8 mouse cellular contexts compared by ENCODE assay signal in genomic region chrX:155262235-155262914, GRCm38 (mm10). TPM values are rescaled to one million over a fixed set of nuclear protein-coding genes. Genes with fewer than 3 reads are reported as not detected.
DNase-seq lines count a peak whose midpoint lies in the region; ATAC-seq and TF ChIP-seq lines count a peak whose summit lies in the region.

TSS of gene Acot9 (plus strand) at chrX:155262443.

- no peak; the same call in 1 of the 2 replicates for TF ChIP-seq EP300 in lung, postnatal 0 days (IDR thresholded peaks at IDR 0.05)

- H3K36me3 ChIP-seq in hindbrain, embryonic 10.5 days: no peaks in the 10 kb centered on the region
- no peaks in the 10 kb centered on the region for H3K36me3 ChIP-seq in lung, postnatal 0 days (ENCODE audit: insufficient read depth, low read length)

- 15% methylated on average over 37 of the region's 37 CpGs for whole genome bisulfite sequencing in hindbrain, embryonic 10.5 days
- WGBS in lung, postnatal 0 days: 15% methylated on average over 28 of the region's 37 CpGs

- H3K9me3 ChIP-seq in hindbrain, embryonic 10.5 days: 0 out of 2 replicates have a peak, but pooled peaks cover 3% of the 10 kb centered on the region
- H3K9me3 ChIP-seq in lung, postnatal 0 days (ENCODE audit: low read length): no peaks in the 10 kb centered on the region

- ATAC-seq in frontal cortex, adult (ENCODE audit: low TSS enrichment): peak; percentile 99
- peak; percentile 99 for ATAC-seq in lung, postnatal 0 days

- peak within 1 kb of the TSS; percentile 58 for H3K4me3 ChIP-seq in hindbrain, embryonic 10.5 days
- peak within 1 kb of the TSS; percentile 58 for H3K4me3 ChIP-seq in lung, postnatal 0 days (ENCODE audit: low read depth, low read length)

- H3K27me3 ChIP-seq in hindbrain, embryonic 10.5 days (ENCODE audit: insufficient read depth, poor library complexity, severe bottlenecking): no peaks in the 10 kb centered on the region
- H3K27me3 ChIP-seq in lung, postnatal 0 days (replicated peaks; ENCODE audit: insufficient read depth, low read length): no peaks in the 10 kb centered on the region

- H3K4me1 ChIP-seq in hindbrain, embryonic 10.5 days (replicated peaks): no peaks in the 10 kb centered on the region
- H3K4me1 ChIP-seq in lung, postnatal 0 days (ENCODE audit: insufficient read depth, low read depth, low read length): no peaks in the 10 kb centered on the region

- peak; percentile 88 for DNase-seq in MN1 (ENCODE audit: low spot score)
- DNase-seq in cerebellum, adult 9-10 months: peak; percentile 89
- peak; percentile 79 for DNase-seq in hindbrain, embryonic 10.5 days (ENCODE audit: low spot score)
- DNase-seq in layer of hippocampus, adult 9-11 months: peak; percentile 94
- peak; percentile 95 for DNase-seq in lung, postnatal 0 days (ENCODE audit: low spot score)
- peak; percentile 69 for DNase-seq in ovary, postnatal 14 days (ENCODE audit: low spot score)
- peak; percentile 94 for DNase-seq in thymus, postnatal 14 days

- peak; percentile 65 for TF ChIP-seq CTCF in lung, postnatal 0 days (IDR thresholded peaks at IDR 0.05)

- H3K27ac ChIP-seq in hindbrain, embryonic 10.5 days: peak within 1 kb of the TSS; percentile 79
- H3K27ac ChIP-seq in lung, postnatal 0 days (ENCODE audit: low read length): peak within 1 kb of the TSS; percentile 97

- peak within 1 kb of the TSS; percentile 34; the same call in 1 of the 2 replicates for H3K4me2 ChIP-seq in lung, postnatal 0 days (replicated peaks; ENCODE audit: low read depth, low read length)

- peak within 1 kb of the TSS; percentile 77 for H3K9ac ChIP-seq in lung, postnatal 0 days (replicated peaks; ENCODE audit: low read depth)

RNA-seq across cellular contexts. Expression of gene Acot9, which starts in this region (rescaled TPM):
- polyA plus RNA-seq in hindbrain, embryonic 10.5 days (2016; fragmentation: Nextera tagmentation; extraction: Ambion mirVana): 19.4 and 23.7 TPM in 2 replicates
- polyA plus RNA-seq in lung, postnatal 0 days (2015; fragmentation: Nextera tagmentation; extraction: Ambion mirVana): 73.3 and 75.0 TPM in 2 replicates

Comparison
In these comparisons a context has a peak if more than half of its experiments do, and no peak if none do; other contexts are left out.
1. Peak in every context shown above with its lines: DNase-seq, ATAC-seq, H3K4me3 ChIP-seq and H3K27ac ChIP-seq.